Mouse (Mus musculus): ENCODE data around the gene Itpk1.

Gene Itpk1

GRCm38 (mm10) chr12:102691180-102691579 lies 13.6 kb downstream of the Itpk1 start:
- DNase-seq (ENCODE audit: low spot score in 2 of 2), result no peak

GRCm38 (mm10) chr12:102689773-102690563 lies 14.8 kb downstream of the Itpk1 start:
- no peak for DNase-seq (ENCODE audit: low spot score in 2 of 2)

GRCm38 (mm10) chr12:102686321-102686720 lies 18.4 kb downstream of the Itpk1 start:
- no peak for DNase-seq (ENCODE audit: low spot score in 2 of 2)

- DNase-seq (ENCODE audit: low spot score in 2 of 2), result no peak
These were observed 19.2 kb downstream of the Itpk1 start for GRCm38 (mm10) chr12:102685523-102685931.

GRCm38 (mm10) chr12:102684720-102685386 lies 19.9 kb downstream of the Itpk1 start:
- DNase-seq (ENCODE audit: low spot score in 2 of 2), result no peak

GRCm38 (mm10) chr12:102683979-102684378 lies 20.8 kb downstream of the Itpk1 start:
- no peak for DNase-seq (ENCODE audit: low spot score in 2 of 2)

- DNase-seq (ENCODE audit: low spot score in 2 of 2), result no peak
These were observed 21.3 kb downstream of the Itpk1 start for GRCm38 (mm10) chr12:102683438-102683837.

- no peak for DNase-seq (ENCODE audit: low spot score in 2 of 2)
These were observed 21.9 kb downstream of the Itpk1 start for GRCm38 (mm10) chr12:102682722-102683299.

GRCm38 (mm10) chr12:102682085-102682484 lies 22.6 kb downstream of the Itpk1 start:
- DNase-seq (ENCODE audit: low spot score in 2 of 2), result no peak

GRCm38 (mm10) chr12:102681590-102681989 lies 23.1 kb downstream of the Itpk1 start:
- DNase-seq (ENCODE audit: low spot score in 2 of 2), result no peak

- DNase-seq (ENCODE audit: low spot score in 2 of 2), result no peak
These were observed 25.9 kb downstream of the Itpk1 start for GRCm38 (mm10) chr12:102678820-102679219.

- no peak for DNase-seq (ENCODE audit: low spot score in 2 of 2)
These were observed 27.6 kb downstream of the Itpk1 start for GRCm38 (mm10) chr12:102677089-102677488.

GRCm38 (mm10) chr12:102674556-102674955 lies 30.2 kb downstream of the Itpk1 start:
- no peak for DNase-seq (ENCODE audit: low spot score in 2 of 2)

- DNase-seq (ENCODE audit: low spot score in 2 of 2), result no peak
These were observed 30.6 kb downstream of the Itpk1 start for GRCm38 (mm10) chr12:102674123-102674522.

- DNase-seq (ENCODE audit: low spot score in 2 of 2), result no peak
These were observed 31.6 kb downstream of the Itpk1 start for GRCm38 (mm10) chr12:102672857-102673839.

GRCm38 (mm10) chr12:102672176-102672575 lies 32.6 kb downstream of the Itpk1 start:
- no peak for DNase-seq (ENCODE audit: low spot score in 2 of 2)

GRCm38 (mm10) chr12:102670848-102671247 lies 33.9 kb downstream of the Itpk1 start:
- DNase-seq (ENCODE audit: low spot score in 2 of 2), result no peak

- DNase-seq (ENCODE audit: low spot score in 2 of 2), result no peak
These were observed 39.1 kb downstream of the Itpk1 start for GRCm38 (mm10) chr12:102665465-102666202.

- DNase-seq (ENCODE audit: low spot score in 2 of 2), result no peak
These were observed 40.7 kb downstream of the Itpk1 start for GRCm38 (mm10) chr12:102664052-102664448.

GRCm38 (mm10) chr12:102663349-102664051 lies 41.2 kb downstream of the Itpk1 start:
- no peak for DNase-seq (ENCODE audit: low spot score in 2 of 2)

All from frontal cortex, postnatal 10 days (tissue).